Mouse (Mus musculus) brain, embryonic 14.5 days (tissue): ENCODE measurements around the gene Sirt3.

Experiments used
- CTCF ChIP-seq: fragments of 200-500 bp; IDR thresholded peaks from 2 replicates; pipeline ENCODE4 v1.5.1; 2012; ENCODE audit warnings: inconsistent platforms, mild to moderate bottlenecking, moderate library complexity, borderline replicate concordance; ENCODE audit not compliant: insufficient read depth, insufficient read length; ENCODE audit errors: extremely low read depth
- POLR2A ChIP-seq: fragments of 200-500 bp; IDR thresholded peaks from 2 replicates; pipeline ENCODE4 v1.6.1; 2012; ENCODE audit warnings: mild to moderate bottlenecking, inconsistent platforms, borderline replicate concordance; ENCODE audit not compliant: poor library complexity, insufficient read depth, insufficient read length, severe bottlenecking; ENCODE audit errors: extremely low read depth

DNA sequence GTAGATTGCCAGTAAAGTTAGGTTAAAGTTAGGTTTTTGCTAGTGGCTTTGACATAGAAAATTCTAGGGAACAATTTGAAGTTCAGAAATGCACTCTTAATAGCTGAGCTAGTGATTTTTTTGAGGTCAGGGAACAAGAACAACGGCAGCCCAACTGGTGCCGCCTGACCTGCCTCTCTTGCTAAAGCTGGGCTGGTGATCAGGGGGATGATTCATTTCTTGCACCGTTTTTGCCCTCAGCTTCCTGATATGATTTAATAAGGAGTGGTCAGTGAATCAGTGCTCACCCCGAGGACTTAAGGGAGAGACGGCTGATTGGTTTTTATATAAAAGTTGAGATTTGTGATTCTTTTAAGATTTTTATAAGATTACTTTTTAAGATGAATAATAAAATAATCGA, 50.7 kb downstream of the Sirt3 start:
- no peak for TF ChIP-seq CTCF
- no peak for TF ChIP-seq POLR2A
